Mouse (Mus musculus) heart, embryonic 13.5 days (tissue): ENCODE measurements around the gene Cd276. TPM values are rescaled to one million over a fixed set of nuclear protein-coding genes. Genes with fewer than 3 reads are reported as not detected.

Experiments used
- ATAC-seq: fragments of 200-750 bp; cut with Nextera tagmentation; 2 replicates; pipeline ENCODE4 v1.8.0; 2017; ENCODE audit warnings: moderate TSS enrichment; ENCODE audit not compliant: insufficient number of reproducible peaks, low FRiP score, low TSS enrichment; ENCODE audit errors: extremely low read depth
- H3K27ac ChIP-seq: fragments of 300-500 bp; sonication (generic); replicated peaks from 2 replicates; pipeline ENCODE4 v1.5.1; 2015; ENCODE audit warnings: moderate library complexity, mild to moderate bottlenecking, inconsistent platforms
- H3K27me3 ChIP-seq: fragments of 300-500 bp; sonication (generic); replicated peaks from 2 replicates; pipeline ENCODE4 v1.6.1; 2015; ENCODE audit warnings: mild to moderate bottlenecking, inconsistent platforms
- H3K36me3 ChIP-seq: fragments of 300-500 bp; sonication (generic); 2 replicates; pipeline ENCODE4 v1.6.1; 2015; ENCODE audit warnings: mild to moderate bottlenecking, inconsistent platforms
- H3K4me1 ChIP-seq: fragments of 300-500 bp; sonication (generic); 2 replicates; pipeline ENCODE4 v1.6.1; 2015; ENCODE audit warnings: inconsistent platforms
- H3K4me2 ChIP-seq: fragments of 300-500 bp; sonication (generic); 2 replicates; pipeline ENCODE4 v1.6.1; 2015; ENCODE audit warnings: inconsistent platforms, mild to moderate bottlenecking, moderate library complexity
- H3K4me3 ChIP-seq: fragments of 300-500 bp; sonication (generic); 2 replicates; pipeline ENCODE4 v1.5.1; 2015; ENCODE audit warnings: moderate library complexity, mild to moderate bottlenecking, inconsistent platforms
- H3K9ac ChIP-seq: fragments of 300-500 bp; sonication (generic); 2 replicates; pipeline ENCODE4 v1.6.1; 2015; ENCODE audit warnings: inconsistent platforms, mild to moderate bottlenecking, moderate library complexity
- H3K9me3 ChIP-seq: fragments of 300-500 bp; sonication (generic); 2 replicates; pipeline ENCODE4 v1.6.1; 2016; ENCODE audit warnings: inconsistent platforms
- WGBS: fragments of 180-500 bp; shearing (Covaris S2); methylation state at CpG from one replicate; pipeline ENCODE4 v1.1.7; 2015; ENCODE audit warnings: mixed read lengths; 5-methylcytosine and 5-hydroxymethylcytosine counted together
- polyA plus RNA-seq: library from polyadenylated mRNA; unstranded; fragments of >200 nt; fragmentation: Nextera tagmentation; extraction: Ambion mirVana; gene quantifications from 2 replicates; pipeline ENCODE4 v1.2.1, GENCODE M21; 2015

Gene Cd276
- polyA plus RNA-seq, 1 experiment from 2014 or later, result 34.1 TPM

DNA sequence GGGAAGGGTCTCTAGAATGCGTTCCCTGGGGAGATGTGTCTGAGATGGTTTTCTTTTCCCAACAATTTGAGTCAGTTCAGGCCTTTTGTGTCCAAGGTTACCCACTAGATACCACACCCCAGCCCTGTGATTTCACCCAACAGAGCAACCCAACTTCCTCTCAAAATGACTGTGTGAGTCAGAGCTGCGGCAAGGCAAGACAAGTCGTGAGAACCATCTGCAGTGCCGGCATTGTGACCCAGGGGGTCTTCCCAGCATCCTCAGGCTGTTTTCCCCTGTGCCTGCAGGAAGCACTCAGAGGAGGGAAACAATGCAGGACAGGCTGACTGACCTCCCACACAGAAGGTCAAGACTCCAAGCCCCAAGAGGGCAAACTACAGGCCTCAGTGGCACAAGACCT is 6.3 kb downstream of the Cd276 start:
- H3K4me2 ChIP-seq, result no peak overlapping the region
- no peak overlapping the region for H3K27ac ChIP-seq
- H3K9me3 ChIP-seq, result no peaks in the 10 kb centered on the region
- H3K4me3 ChIP-seq, result no peak overlapping the region
- 46% methylated on average over 4 of the region's 4 CpGs for WGBS
- no peak overlapping the region for H3K9ac ChIP-seq
- no peaks in the 10 kb centered on the region for H3K36me3 ChIP-seq
- peaks cover 44% of the 10 kb centered on the region for H3K4me1 ChIP-seq
- ATAC-seq, result no peak
- no peaks in the 10 kb centered on the region for H3K27me3 ChIP-seq

DNA sequence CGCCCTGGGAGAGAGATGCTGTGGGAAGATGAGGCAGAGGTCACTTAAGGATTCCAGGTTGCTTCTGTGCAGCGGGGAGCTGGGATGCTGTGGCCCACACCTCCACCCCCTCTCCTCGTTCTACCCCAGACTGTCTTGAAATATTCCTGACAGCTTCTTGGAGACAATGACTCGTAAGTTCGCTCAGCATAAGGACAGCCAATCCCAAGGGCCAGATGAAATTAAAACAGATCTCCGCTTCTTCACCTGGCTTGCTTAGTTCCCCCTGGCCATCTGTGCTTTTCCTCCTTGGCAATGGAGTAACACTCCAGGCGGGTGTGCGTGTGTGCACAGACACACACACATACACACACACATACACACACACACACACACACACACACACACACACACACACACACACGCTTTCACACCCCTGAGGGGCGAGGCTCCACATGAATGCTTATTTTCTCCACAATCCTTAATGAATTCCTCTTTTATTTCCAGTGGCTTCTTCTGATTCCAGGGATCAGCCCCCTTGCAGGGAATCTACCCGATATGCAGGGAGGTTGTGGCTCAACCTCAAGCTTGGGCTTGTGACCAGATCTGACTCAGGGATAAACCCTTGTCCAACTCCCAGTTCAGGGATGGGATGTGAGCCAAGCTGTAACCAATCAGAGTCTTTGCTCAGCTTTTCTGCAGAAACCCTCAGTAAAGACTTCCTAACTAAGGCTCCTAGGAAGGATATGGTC is 8.4 kb downstream of the Cd276 start:
- Histone ChIP-seq H3K9ac (no peak overlapping the region), H3K4me3 (no peak overlapping the region), H3K27me3 (no peaks in the 10 kb centered on the region), H3K4me2 (no peak overlapping the region), H3K9me3 (no peaks in the 10 kb centered on the region), H3K4me1 (peaks cover 34% of the 10 kb centered on the region), H3K27ac (no peak overlapping the region), H3K36me3 (no peaks in the 10 kb centered on the region)
- no peak for ATAC-seq
- WGBS, result 76% methylated on average over 11 of the region's 11 CpGs

DNA sequence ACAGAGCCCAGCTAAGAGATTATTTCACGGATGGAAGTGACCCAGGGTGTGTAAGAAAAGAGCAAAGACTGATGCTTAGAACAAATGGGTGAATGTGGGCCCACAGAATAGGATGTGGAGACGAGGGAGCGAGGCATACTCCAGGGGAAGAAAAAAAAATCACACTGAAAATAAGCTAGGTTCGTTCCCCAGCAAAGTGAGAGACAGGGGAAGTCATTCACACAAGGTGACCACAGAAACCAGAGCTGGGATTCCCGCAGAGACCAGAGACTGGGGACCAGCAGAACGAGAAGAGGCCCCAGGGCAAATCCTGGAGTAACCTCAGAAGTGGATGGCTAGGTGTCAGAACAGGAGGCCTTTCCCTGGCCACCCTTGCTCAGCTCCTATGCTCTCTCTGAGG is 9.8 kb downstream of the Cd276 start:
- Histone ChIP-seq H3K36me3 (no peaks in the 10 kb centered on the region; the same call in 1 of the 2 replicates), H3K4me1 (peaks cover 44% of the 10 kb centered on the region), H3K4me3 (no peak overlapping the region), H3K9ac (peak overlapping the region; percentile 61; the same call in 1 of the 2 replicates), H3K27ac (0 out of 2 replicates have a peak overlapping the region, but pooled peaks have one; percentile 24), H3K9me3 (no peaks in the 10 kb centered on the region), H3K27me3 (no peaks in the 10 kb centered on the region), H3K4me2 (peak overlapping the region; percentile 60)
- WGBS, result 54% methylated on average over 6 of the region's 6 CpGs
- no peak for ATAC-seq

DNA sequence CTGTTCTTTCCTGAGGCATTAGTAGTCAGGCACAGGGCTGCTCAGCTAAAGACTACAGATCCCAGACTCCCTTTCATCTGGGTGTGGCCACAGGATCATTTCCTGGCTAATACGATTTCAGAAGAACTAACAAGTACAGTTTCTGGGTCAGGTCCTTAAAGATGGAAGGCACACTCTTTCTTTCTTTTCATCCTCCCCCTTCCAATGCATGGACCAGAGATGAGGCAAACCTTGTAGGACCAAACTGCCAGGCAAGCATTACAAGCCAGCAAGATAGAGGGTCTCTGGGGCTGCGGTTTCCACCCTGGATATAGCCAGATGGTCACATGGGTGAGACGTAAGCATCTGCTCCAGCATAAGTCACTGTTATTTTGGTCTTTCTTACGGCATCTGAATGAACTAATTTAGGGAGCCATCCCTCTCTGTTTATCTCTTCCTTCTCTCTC is 10.3 kb downstream of the Cd276 start:
- no peaks in the 10 kb centered on the region for H3K9me3 ChIP-seq
- 32% methylated on average over 4 of the region's 4 CpGs for WGBS
- H3K36me3 ChIP-seq, result peaks cover 3% of the 10 kb centered on the region; the same call in 1 of the 2 replicates
- H3K4me2 ChIP-seq, result peak overlapping the region; percentile 60
- 0 out of 2 replicates have a peak overlapping the region, but pooled peaks have one; percentile 24 for H3K27ac ChIP-seq
- ATAC-seq, result no peak
- peak overlapping the region; percentile 61; the same call in 1 of the 2 replicates for H3K9ac ChIP-seq
- H3K4me1 ChIP-seq, result peaks cover 44% of the 10 kb centered on the region
- H3K27me3 ChIP-seq, result no peaks in the 10 kb centered on the region
- peak overlapping the region; percentile 36 for H3K4me3 ChIP-seq

DNA sequence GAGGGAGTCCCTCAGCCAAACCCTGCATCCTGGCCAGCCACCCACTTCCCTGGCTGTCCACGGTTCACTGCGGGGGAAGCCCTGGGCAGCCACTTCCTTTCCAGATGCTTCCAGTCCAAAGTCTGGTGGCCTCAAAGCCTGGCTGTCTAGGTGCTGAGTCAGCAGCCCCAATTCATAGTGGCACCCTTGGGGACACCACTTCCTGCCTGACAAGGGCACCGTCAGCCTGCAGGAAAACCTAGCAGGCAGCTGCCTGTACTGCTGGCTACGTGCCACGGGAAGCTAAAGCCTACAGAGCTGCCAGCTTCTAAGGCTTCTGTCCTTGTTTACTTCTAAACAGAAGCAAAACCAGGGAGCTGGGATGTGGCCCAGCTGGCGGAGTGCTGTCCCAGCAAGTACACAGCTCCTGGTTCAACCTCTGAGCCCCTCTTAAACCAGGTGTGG is 13.3 kb downstream of the Cd276 start:
- H3K36me3 ChIP-seq, result peaks cover 22% of the 10 kb centered on the region
- H3K27ac ChIP-seq, result peak overlapping the region; percentile 71
- ATAC-seq, result no peak
- peaks cover 35% of the 10 kb centered on the region for H3K4me1 ChIP-seq
- no peak overlapping the region for H3K4me3 ChIP-seq
- H3K27me3 ChIP-seq, result no peaks in the 10 kb centered on the region
- no peaks in the 10 kb centered on the region for H3K9me3 ChIP-seq
- peak overlapping the region; percentile 59 for H3K9ac ChIP-seq
- 33% methylated on average over 6 of the region's 6 CpGs for WGBS
- no peak overlapping the region for H3K4me2 ChIP-seq

DNA sequence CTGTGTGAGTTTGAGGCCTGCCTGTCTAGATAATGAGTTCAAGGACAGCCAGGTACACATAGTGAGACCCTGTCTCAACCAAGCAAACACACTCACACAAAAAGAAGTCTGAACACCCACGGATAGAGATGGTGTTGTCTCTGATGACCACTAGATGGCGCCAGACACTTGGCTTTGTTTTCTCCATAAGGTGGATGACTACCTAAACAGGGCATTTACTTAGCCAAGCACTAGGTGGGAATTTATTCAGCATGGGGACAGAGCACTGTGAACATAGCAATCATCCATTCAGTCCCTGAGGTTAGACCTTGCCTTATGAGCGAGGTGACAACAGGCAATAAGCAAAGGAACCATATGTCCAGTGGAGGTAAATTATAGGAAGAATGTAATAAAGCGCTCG is 15.4 kb downstream of the Cd276 start:
- H3K27me3 ChIP-seq, result no peaks in the 10 kb centered on the region
- peaks cover 32% of the 10 kb centered on the region for H3K36me3 ChIP-seq
- H3K4me2 ChIP-seq, result no peak overlapping the region
- H3K27ac ChIP-seq, result no peak overlapping the region
- WGBS, result 49% methylated on average over 5 of the region's 5 CpGs
- H3K4me1 ChIP-seq, result peaks cover 26% of the 10 kb centered on the region
- no peak for ATAC-seq
- no peak overlapping the region for H3K4me3 ChIP-seq
- H3K9ac ChIP-seq, result no peak overlapping the region
- no peaks in the 10 kb centered on the region for H3K9me3 ChIP-seq

DNA sequence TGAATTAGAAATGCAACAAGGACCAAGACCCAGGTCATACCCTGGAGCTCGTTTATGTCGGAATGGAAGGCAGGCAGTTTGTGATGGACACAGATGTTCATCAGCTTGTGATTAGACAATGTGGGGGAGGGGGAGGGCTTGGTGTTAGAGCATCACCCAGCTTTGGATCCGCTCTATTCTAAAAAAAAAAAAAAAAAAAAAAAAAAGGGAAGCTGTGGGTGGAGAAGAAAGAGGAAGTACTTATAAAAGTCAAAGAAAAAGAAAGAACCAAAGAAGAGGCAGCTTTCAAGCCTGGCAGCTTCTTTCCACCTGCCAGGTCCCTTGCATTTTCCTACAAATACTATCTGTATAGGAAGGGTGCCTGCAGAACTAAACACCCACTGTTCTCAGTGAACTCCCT is 17.5 kb downstream of the Cd276 start:
- peaks cover 46% of the 10 kb centered on the region for H3K36me3 ChIP-seq
- ATAC-seq, result no peak
- WGBS, result 64% methylated on average over 3 of the region's 3 CpGs

DNA sequence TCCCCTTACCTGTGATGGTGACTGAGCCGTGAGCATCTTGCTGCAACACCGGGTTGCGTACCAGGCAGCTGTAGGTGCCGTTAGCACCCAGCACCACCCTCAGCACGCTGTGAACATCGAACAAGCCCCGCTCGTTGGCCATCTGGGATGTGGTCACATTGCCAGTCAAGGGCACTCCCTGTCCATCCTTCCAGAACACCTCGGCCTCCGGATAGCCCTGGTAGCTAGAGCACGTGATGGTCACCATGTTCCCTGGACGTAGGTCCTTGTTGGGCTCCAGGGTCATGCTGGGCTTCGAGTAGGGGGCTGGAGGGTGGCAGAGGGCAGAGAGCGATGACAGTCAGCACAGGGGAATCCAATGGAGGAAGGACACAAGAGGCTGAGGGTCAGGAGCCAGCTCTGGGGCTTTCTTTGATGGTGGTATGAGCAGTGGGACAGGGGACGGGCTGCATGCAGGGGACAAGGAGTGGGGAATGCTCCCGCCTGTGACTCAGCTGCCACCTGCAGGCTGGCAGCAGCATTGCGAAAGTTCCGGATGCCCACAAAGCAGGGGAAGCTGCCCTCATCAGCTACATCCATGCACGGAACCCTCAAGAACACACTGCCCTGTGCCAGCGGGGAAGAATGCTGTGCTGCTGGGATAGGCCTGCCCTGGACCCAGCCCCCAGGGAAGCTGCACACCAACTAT is 19.6 kb downstream of the Cd276 start:
- H3K36me3 ChIP-seq, result peaks cover 60% of the 10 kb centered on the region
- H3K4me1 ChIP-seq, result peaks cover 2% of the 10 kb centered on the region
- no peaks in the 10 kb centered on the region for H3K27me3 ChIP-seq
- H3K9me3 ChIP-seq, result no peaks in the 10 kb centered on the region
- no peak overlapping the region for H3K4me2 ChIP-seq
- H3K9ac ChIP-seq, result no peak overlapping the region
- H3K4me3 ChIP-seq, result no peak overlapping the region
- 71% methylated on average over 20 of the region's 20 CpGs for WGBS
- no peak overlapping the region for H3K27ac ChIP-seq
- no peak for ATAC-seq

More for the DNA sequence above, 17.5 kb downstream of the Cd276 start:
- H3K4me3 ChIP-seq, result no peak overlapping the region
- no peak overlapping the region for H3K27ac ChIP-seq
- H3K4me1 ChIP-seq, result peaks cover 24% of the 10 kb centered on the region
- no peaks in the 10 kb centered on the region for H3K27me3 ChIP-seq
- H3K9me3 ChIP-seq, result no peaks in the 10 kb centered on the region
- H3K9ac ChIP-seq, result no peak overlapping the region
- no peak overlapping the region for H3K4me2 ChIP-seq

DNA sequence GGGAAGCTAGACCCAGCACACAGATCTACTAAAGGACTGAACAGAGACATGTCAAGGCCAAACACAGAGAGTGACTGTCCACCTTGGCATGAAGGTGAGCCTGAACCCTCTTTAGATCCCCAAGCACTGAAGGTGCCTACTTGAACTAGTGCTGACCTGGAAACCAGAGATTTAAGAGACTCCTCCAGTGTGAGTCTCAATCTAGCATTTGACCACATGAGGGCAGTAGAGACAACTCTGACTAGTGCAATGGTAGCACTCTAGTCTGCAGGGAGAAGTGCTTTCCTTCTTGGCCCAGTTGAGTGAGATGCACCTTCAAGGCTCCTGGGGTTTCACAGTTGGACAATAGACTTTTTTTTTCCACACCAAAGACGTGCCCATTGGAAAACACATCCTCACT is 20.5 kb downstream of the Cd276 start:
- Histone ChIP-seq H3K27ac (no peak overlapping the region), H3K4me1 (no peaks in the 10 kb centered on the region), H3K4me3 (no peak overlapping the region), H3K27me3 (no peaks in the 10 kb centered on the region), H3K4me2 (no peak overlapping the region), H3K9ac (no peak overlapping the region), H3K9me3 (no peaks in the 10 kb centered on the region), H3K36me3 (peaks cover 65% of the 10 kb centered on the region)
- 25% methylated on average over 1 of the region's 1 CpGs for WGBS
- no peak for ATAC-seq

DNA sequence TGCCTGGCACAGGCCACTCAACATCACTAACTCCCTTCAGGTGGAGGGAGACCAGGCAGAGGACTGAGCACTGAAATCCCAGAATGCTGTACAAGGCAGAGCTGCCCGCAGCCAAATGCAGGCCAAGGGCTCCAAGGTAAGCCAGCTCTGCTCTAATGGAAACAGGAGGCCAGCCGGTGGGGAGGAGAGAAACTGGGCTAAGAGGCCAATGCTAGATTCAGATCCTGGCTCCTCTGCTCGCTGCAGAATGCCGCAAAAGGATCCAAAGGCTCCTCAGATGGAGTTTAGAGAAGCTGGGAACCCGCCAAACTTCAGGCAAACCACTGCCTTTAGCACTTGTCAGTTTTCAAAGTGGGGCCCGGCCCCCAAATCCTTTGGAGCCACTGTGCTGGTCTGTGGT is 21.9 kb downstream of the Cd276 start:
- no peak overlapping the region for H3K9ac ChIP-seq
- WGBS, result 72% methylated on average over 6 of the region's 6 CpGs
- H3K4me2 ChIP-seq, result no peak overlapping the region
- H3K27ac ChIP-seq, result no peak overlapping the region
- H3K9me3 ChIP-seq, result no peaks in the 10 kb centered on the region
- ATAC-seq, result no peak
- no peak overlapping the region for H3K4me3 ChIP-seq
- no peaks in the 10 kb centered on the region for H3K4me1 ChIP-seq
- peaks cover 72% of the 10 kb centered on the region for H3K36me3 ChIP-seq
- H3K27me3 ChIP-seq, result no peaks in the 10 kb centered on the region

DNA sequence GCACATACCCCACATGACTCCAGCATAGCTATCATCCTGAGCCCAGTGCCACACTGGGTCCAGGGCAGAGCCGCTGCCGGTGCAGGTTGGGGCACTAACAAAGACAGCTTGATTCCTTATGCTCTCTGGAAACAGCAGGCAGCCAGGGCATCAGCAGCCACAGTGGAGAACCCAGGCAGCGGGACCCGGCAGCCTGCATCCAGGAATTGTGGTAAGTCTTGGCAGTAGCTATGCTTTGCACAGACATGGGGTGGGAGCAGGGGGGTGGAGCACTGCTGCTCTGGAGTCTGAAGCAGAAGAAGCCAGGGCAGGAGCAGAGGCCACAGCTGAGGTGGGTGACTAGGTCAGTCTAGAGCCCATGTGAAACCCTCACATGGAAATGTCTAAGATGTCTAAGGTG is 23.0 kb downstream of the Cd276 start:
- ATAC-seq, result no peak
- no peak overlapping the region for H3K4me3 ChIP-seq
- H3K27ac ChIP-seq, result no peak overlapping the region
- no peak overlapping the region for H3K4me2 ChIP-seq
- no peaks in the 10 kb centered on the region for H3K4me1 ChIP-seq
- H3K9me3 ChIP-seq, result no peaks in the 10 kb centered on the region
- no peaks in the 10 kb centered on the region for H3K27me3 ChIP-seq
- 87% methylated on average over 4 of the region's 4 CpGs for WGBS
- peaks cover 75% of the 10 kb centered on the region for H3K36me3 ChIP-seq
- H3K9ac ChIP-seq, result no peak overlapping the region
